Mouse (Mus musculus) embryonic stem cell, embryonic (primary cell): ENCODE data around the gene Osr1.

ENCODE experiments used
- CTCF ChIA-PET, 4 experiments: fragments of 300-600 bp in 2 of 4; fragments of 350-600 bp in 2 of 4; sonication (Branson Sonifier 250); formaldehyde crosslinking; loops; one replicate each; lab custom pipeline; 2022; ENCODE audit warnings: inconsistent platforms in 2 of 4; lab: Charles Lee
- POLR2A ChIA-PET, 4 experiments: fragments of 300-600 bp in 2 of 4; fragments of 350-600 bp in 2 of 4; sonication (Branson Sonifier 250); formaldehyde crosslinking; loops; one replicate each; lab custom pipeline; 2022; ENCODE audit warnings: antibody characterized with exemption in 4 of 4, inconsistent platforms in 1 of 4; lab: Charles Lee

The Osr1 gene

GRCm38 (mm10) chr12:9569971-9570370, at the start of gene Osr1:
Osr1 (plus strand) TSS chr12:9570116.
- POLR2A ChIA-PET, result interaction anchor here in 1 of 4 experiments (1.7 kb wide), 1 partner anchor 15 kb away, joined by 5 read pairs; no protein-coding TSS in a partner anchor

GRCm38 (mm10) chr12:9550328-9550727, 19.6 kb upstream of the Osr1 start:
- ChIA-PET POLR2A (interaction anchor here in 1 of 4 experiments (0.6 kb wide), 2 partner anchors 353 to 983 kb away, joined by 3 read pairs; no protein-coding TSS in a partner anchor), CTCF (no interaction called here)

More at GRCm38 (mm10) chr12:9569971-9570370, at the start of gene Osr1:
- CTCF ChIA-PET, result interaction anchor here (0.6 to 1.7 kb wide), 24 partner anchors 10 to 869 kb away, joined by 3 to 17 read pairs (median 4); no protein-coding TSS in a partner anchor

GRCm38 (mm10) chr12:9564956-9565355, 5.0 kb upstream of the Osr1 start:
- POLR2A ChIA-PET, result interaction anchor here in 1 of 4 experiments (0.6 kb wide), 1 partner anchor 96 kb away, joined by 3 read pairs; no protein-coding TSS in a partner anchor

GRCm38 (mm10) chr12:9570496-9570995, 630 bp downstream of the Osr1 start:
- ChIA-PET CTCF (interaction anchor here (0.6 to 1.7 kb wide), 21 partner anchors 10 to 869 kb away, joined by 3 to 17 read pairs (median 4); no protein-coding TSS in a partner anchor), POLR2A (interaction anchor here in 1 of 4 experiments (0.6 to 1.7 kb wide), 3 partner anchors 9 to 14 kb away, joined by 3 to 5 read pairs (median 4); no protein-coding TSS in a partner anchor)

More at GRCm38 (mm10) chr12:9564956-9565355, 5.0 kb upstream of the Osr1 start:
- CTCF ChIA-PET, result no interaction called here

- ChIA-PET POLR2A (interaction anchor here in 2 of 4 experiments (0.7 to 1.7 kb wide), 3 partner anchors 10 to 1016 kb away, joined by 3 to 5 read pairs (median 3); no protein-coding TSS in a partner anchor), CTCF (no interaction called here)
Observed at GRCm38 (mm10) chr12:9571276-9571940, 1.5 kb downstream of the Osr1 start.

GRCm38 (mm10) chr12:9572022-9572421, 2.1 kb downstream of the Osr1 start:
- CTCF ChIA-PET, result no interaction called here
- POLR2A ChIA-PET, result interaction anchor here in 1 of 4 experiments (0.7 kb wide), 1 partner anchor 1015 kb away, joined by 3 read pairs; no protein-coding TSS in a partner anchor

GRCm38 (mm10) chr12:9573682-9574081, 3.8 kb downstream of the Osr1 start:
- ChIA-PET POLR2A (interaction anchor here in 3 of 4 experiments (0.6 to 2.0 kb wide), 4 partner anchors 9 to 599 kb away, joined by 3 to 8 read pairs (median 5); no protein-coding TSS in a partner anchor), CTCF (no interaction called here)

GRCm38 (mm10) chr12:9574244-9574871, 4.4 kb downstream of the Osr1 start:
- ChIA-PET CTCF (interaction anchor here in 1 of 4 experiments (1.2 kb wide), 1 partner anchor 10 kb away, joined by 4 read pairs; no protein-coding TSS in a partner anchor), POLR2A (interaction anchor here in 2 of 4 experiments (0.6 to 2.0 kb wide), 4 partner anchors 8 to 600 kb away, joined by 3 to 8 read pairs (median 7); no protein-coding TSS in a partner anchor)

GRCm38 (mm10) chr12:9575158-9576042, 5.5 kb downstream of the Osr1 start:
- CTCF ChIA-PET, result interaction anchor here in 2 of 4 experiments (0.7 to 1.2 kb wide), 2 partner anchors 9 to 322 kb away, joined by 4 read pairs; no protein-coding TSS in a partner anchor
- POLR2A ChIA-PET, result interaction anchor here in 1 of 4 experiments (1.5 to 2.0 kb wide), 2 partner anchors 8 to 10 kb away, joined by 7 read pairs; no protein-coding TSS in a partner anchor

GRCm38 (mm10) chr12:9576043-9576538, 6.2 kb downstream of the Osr1 start:
- CTCF ChIA-PET, result no interaction called here

GRCm38 (mm10) chr12:9577610-9578009, 7.7 kb downstream of the Osr1 start:
- POLR2A ChIA-PET, result no interaction called here
- CTCF ChIA-PET, result no interaction called here

More at GRCm38 (mm10) chr12:9576043-9576538, 6.2 kb downstream of the Osr1 start:
- POLR2A ChIA-PET, result no interaction called here

GRCm38 (mm10) chr12:9578591-9578990, 8.7 kb downstream of the Osr1 start:
- ChIA-PET POLR2A (no interaction called here), CTCF (no interaction called here)

- ChIA-PET POLR2A (interaction anchor here in 1 of 4 experiments (0.5 kb wide), 2 partner anchors 9 to 32 kb away, joined by 3 to 4 read pairs; no protein-coding TSS in a partner anchor), CTCF (no interaction called here)
Observed at GRCm38 (mm10) chr12:9579301-9580030, 9.6 kb downstream of the Osr1 start.

- ChIA-PET POLR2A (interaction anchor here in 1 of 4 experiments (0.5 kb wide), 1 partner anchor 33 kb away, joined by 3 read pairs; no protein-coding TSS in a partner anchor), CTCF (interaction anchor here in 3 of 4 experiments (0.9 to 1.5 kb wide), 3 partner anchors 10 to 125 kb away, joined by 3 to 8 read pairs (median 4); partner anchors contain the start of gene Osr1 (in 2 of the 3))
Observed at GRCm38 (mm10) chr12:9580041-9580905, 10.4 kb downstream of the Osr1 start.

- ChIA-PET CTCF (interaction anchor here in 3 of 4 experiments (0.9 to 1.5 kb wide), 4 partner anchors 11 to 154 kb away, joined by 3 to 8 read pairs (median 4); partner anchors contain the start of gene Osr1 (in 2 of the 3)), POLR2A (interaction anchor here in 1 of 4 experiments (0.6 to 1.1 kb wide), 2 partner anchors 10 to 15 kb away, joined by 3 read pairs; no protein-coding TSS in a partner anchor)
Observed at GRCm38 (mm10) chr12:9581011-9581410, 11.1 kb downstream of the Osr1 start.
